Mouse (Mus musculus): ENCODE data around the gene Tent4a.

The Tent4a gene

DNA sequence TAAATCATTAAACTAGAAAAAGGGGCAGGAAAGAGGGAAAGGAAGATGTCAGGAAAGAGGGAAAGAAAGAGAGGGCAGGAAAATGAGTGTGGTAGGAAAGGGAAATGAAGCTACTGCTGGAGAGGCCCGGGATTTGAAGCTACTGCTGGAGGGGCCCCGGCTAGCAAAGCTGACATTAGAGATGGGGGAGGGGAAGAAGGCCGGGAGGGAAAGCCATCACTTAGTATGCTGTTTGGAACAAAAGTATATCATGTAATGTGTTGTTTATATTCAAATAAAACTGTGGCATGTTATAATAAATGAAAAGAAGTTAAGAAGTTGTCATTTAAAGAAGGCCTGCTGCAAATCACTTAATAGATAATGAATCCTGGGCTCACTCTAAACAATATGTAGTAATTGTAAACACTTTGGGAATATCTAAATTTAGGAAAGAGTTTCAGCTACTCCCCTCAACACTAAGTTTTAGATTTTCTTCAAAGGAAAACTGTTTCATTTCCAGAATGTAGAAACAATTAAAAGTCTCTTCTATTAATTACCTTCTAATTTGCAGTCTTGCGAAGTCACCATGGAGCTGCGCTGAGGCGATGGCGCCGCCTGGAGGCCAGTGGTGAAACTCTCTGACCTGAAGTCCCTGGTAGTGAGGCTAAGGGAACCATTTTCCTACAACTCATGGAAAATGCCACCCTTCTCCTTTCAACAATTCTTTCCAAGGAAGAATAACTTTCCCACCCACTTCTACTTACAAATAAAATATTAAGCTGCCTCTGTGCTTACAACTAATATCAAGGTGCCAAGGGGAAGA, 74.6 kb downstream of the Tent4a start:
- no peak for DNase-seq

DNA sequence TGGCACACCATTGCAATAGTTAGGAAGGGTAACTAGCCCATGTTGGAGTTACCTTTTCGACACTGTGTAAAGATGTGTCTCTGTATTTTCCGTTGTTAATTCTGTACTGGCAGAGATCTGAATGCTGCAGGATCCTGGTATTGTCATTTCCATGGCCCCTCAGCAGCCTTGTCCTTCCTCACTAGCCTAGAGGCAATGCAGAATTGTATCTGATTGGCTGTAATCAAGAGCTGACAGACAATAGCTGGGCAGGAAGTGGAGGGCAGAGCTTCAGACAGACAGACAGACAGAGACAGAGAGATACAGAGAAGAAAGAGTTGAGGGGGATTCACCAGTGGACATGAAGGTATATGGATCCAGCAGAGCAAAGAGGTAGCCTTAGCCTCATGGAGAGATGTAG, 75.5 kb downstream of the Tent4a start:
- no peak for DNase-seq

DNA sequence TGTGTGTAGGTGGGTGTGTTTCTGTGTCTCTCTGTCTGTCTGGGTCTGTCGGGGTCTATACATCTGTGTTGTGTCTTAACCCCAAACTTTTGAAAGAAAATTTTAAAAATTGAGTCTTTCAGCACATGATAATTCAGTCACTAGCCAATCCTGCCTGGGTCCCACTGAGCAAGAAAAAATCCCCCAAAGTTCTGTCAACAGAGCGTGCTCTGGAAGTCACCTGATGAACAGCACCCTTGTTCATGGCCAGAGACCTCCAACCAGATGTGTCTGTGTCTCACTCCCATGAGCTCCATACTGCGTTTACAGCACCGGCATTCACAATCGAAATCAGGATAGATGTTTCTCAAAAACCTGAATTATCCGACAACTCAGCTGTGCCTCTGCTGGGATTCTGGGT, 76.0 kb downstream of the Tent4a start:
- no peak for DNase-seq

DNA sequence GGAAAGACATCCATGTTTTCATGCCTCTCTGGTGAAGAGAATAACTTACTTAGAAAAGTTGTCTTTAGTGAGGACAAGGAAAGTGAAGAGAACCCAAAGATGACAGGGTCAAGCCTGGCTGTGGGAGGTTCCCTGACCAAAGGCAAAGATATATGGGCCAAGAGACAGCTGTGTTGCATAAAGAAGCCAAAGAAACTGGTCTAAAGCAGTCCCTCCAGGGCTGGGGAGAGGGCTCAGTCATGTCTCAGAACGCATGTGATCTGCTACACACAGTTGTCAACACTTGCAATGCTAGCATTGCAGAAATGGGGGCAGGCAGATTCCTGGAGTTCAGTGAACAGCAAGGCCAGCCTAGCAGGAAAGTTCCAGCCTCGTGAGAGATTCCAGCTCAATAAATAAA, 77.3 kb downstream of the Tent4a start:
- no peak for DNase-seq

DNA sequence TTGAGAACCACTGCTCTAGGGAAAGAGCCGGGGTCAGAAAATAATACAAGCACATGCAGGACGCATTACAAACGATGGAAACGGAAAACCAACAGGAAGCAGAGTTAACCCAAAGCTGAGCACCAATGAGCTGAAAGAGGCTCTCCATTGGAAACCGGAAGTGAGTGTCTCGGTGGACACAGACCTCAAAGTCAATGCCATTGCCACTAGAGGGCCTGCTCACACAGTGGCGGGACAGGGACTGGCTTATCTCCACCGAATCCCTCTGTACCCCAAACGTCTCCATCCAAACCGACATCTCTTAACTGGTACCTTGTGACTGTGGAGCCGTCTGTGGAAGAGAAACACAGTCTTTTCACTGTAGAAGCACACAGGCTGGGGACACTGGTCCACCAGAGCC, 77.8 kb downstream of the Tent4a start:
- DNase-seq = no peak

DNA sequence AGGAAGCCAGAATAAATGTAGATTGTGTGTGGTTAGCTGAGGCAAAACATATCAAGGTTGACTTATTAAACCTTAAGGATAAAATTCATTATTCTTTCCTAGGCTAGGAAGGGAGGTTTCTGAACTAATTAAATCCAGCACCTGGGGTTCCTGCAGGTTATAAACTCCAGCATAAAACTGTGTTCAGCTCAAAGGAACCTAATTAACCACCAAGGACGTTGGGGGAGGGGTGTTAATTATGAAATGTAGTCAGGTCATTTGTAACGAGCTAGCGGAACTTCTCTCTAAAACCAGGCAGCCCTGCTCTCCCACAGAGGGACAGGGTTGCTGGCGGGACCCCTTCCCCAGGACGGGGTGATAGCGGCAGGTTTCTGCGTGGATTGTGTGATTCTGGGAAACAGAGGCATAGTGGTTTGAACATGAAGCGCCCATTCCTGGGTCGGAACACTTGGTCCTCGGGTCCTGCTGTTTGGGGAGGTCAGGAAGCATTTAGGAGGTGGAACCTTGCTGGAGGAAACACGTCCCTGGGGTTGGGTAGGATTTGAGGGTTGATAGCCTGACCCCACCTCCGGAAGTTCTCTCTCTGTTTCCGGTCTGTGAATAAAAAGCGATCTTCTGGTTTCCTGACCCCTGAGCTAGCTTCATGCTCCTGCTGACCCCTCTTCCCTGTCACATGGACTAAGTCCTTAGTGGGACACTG, 78.8 kb downstream of the Tent4a start:
- DNase-seq = no peak

Data from thymus, postnatal 36 days (tissue).